Comparison of ENCODE assay signal across 24 mouse cellular contexts in genomic region chr8:86789576-86789975, GRCm38 (mm10). TPM values are rescaled to one million over a fixed set of nuclear protein-coding genes. Genes with fewer than 3 reads are reported as not detected.
DNase-seq lines count a peak whose midpoint lies in the region; ATAC-seq and TF ChIP-seq lines count a peak whose summit lies in the region.
"Had no signal": no experiment of that assay in that cellular context is flagged by ENCODE, and none has a peak within 500 bp of the region (broad histone marks: within the 10 kb centered on the region; RNA-seq: fewer than 3 reads in every experiment).

No protein-coding gene starts in this region.

- H3K36me3 ChIP-seq in intestine, embryonic 16.5 days (ENCODE audit: control insufficient read depth, insufficient read depth, low read length) = no peaks in the 10 kb centered on the region
- no peaks in the 10 kb centered on the region for H3K36me3 ChIP-seq in intestine, embryonic 15.5 days
- no peaks in the 10 kb centered on the region for H3K36me3 ChIP-seq in stomach, postnatal 0 days (ENCODE audit: control insufficient read depth, insufficient read depth, low read length)
- H3K36me3 ChIP-seq: forebrain, embryonic 10.5 days; G1E; hindbrain, embryonic 10.5 days; hindbrain, embryonic 13.5 days had no signal

- no peak overlapping the region for H3K9ac ChIP-seq in intestine, embryonic 16.5 days (ENCODE audit: low read depth, low read length)
- no peak overlapping the region for H3K9ac ChIP-seq in intestine, embryonic 15.5 days
- H3K9ac ChIP-seq in stomach, postnatal 0 days (ENCODE audit: low read length) = no peak overlapping the region
- H3K9ac ChIP-seq: forebrain, embryonic 13.5 days; hindbrain, embryonic 13.5 days had no signal

- peak; percentile 91 for TF ChIP-seq EP300 in stomach, postnatal 0 days (optimal IDR thresholded peaks at IDR 0.05)

- peak; percentile 34 for DNase-seq in naive thymus-derived CD4-positive, alpha-beta T cell, adult 2 months (ENCODE audit: low read depth)
- no peak for DNase-seq in stomach, postnatal 0 days (ENCODE audit: low spot score)
- DNase-seq in heart, postnatal 25 days (ENCODE audit: low spot score) = no peak
- DNase-seq in left cerebral cortex, adult 18-20 months (ENCODE audit: low spot score in 2 of 2) = no peak
- DNase-seq: adrenal gland, postnatal 10 days; cerebellum, adult 11-12 months; cerebellum, adult 9-10 months; cerebellum, postnatal 14 days; gastrocnemius, postnatal 10 days; gastrocnemius, postnatal 36 days; heart, adult 2 months; heart, postnatal 36 days had no signal

- ATAC-seq in intestine, embryonic 16.5 days = peak; percentile 48
- ATAC-seq in intestine, embryonic 15.5 days = no peak
- ATAC-seq in stomach, postnatal 0 days (ENCODE audit: low FRiP score, low TSS enrichment) = 0 out of 2 replicates have a peak, but pooled peaks have one; percentile 21
- ATAC-seq: forebrain, embryonic 13.5 days; forebrain, embryonic 16.5 days; hindbrain, embryonic 16.5 days; Patski had no signal

- no peak overlapping the region for H3K4me2 ChIP-seq in intestine, embryonic 16.5 days (ENCODE audit: low read depth, low read length)
- no peak overlapping the region for H3K4me2 ChIP-seq in intestine, embryonic 15.5 days (replicated peaks)
- H3K4me2 ChIP-seq in stomach, postnatal 0 days (replicated peaks; ENCODE audit: low read depth) = no peak overlapping the region
- H3K4me2 ChIP-seq: forebrain, embryonic 13.5 days; heart, embryonic 11.5 days; hindbrain, embryonic 13.5 days had no signal

- peaks cover 12% of the 10 kb centered on the region; the same call in 1 of the 2 replicates for H3K4me1 ChIP-seq in intestine, embryonic 16.5 days (ENCODE audit: control insufficient read depth, insufficient read depth, low read length)
- 0 out of 2 replicates have a peak, but pooled peaks cover 3% of the 10 kb centered on the region for H3K4me1 ChIP-seq in intestine, embryonic 15.5 days (replicated peaks)
- no peaks in the 10 kb centered on the region; the same call in 1 of the 2 replicates for H3K4me1 ChIP-seq in stomach, postnatal 0 days (replicated peaks; ENCODE audit: control insufficient read depth, insufficient read depth)
- H3K4me1 ChIP-seq: forebrain, embryonic 13.5 days had no signal

- no peak overlapping the region for H3K4me3 ChIP-seq in intestine, embryonic 16.5 days (ENCODE audit: low read length)
- H3K4me3 ChIP-seq in intestine, embryonic 15.5 days (replicated peaks) = no peak overlapping the region
- H3K4me3 ChIP-seq in stomach, postnatal 0 days (ENCODE audit: low read depth, low read length) = no peak overlapping the region
- H3K4me3 ChIP-seq: forebrain, embryonic 10.5 days; forebrain, embryonic 13.5 days; heart, adult 2 months; hindbrain, embryonic 10.5 days; hindbrain, embryonic 13.5 days had no signal

- H3K27me3 ChIP-seq in intestine, embryonic 16.5 days (replicated peaks; ENCODE audit: control insufficient read depth, insufficient read depth, low read length) = no peaks in the 10 kb centered on the region
- no peaks in the 10 kb centered on the region for H3K27me3 ChIP-seq in intestine, embryonic 15.5 days (replicated peaks)
- H3K27me3 ChIP-seq in stomach, postnatal 0 days (ENCODE audit: control insufficient read depth, insufficient read depth, low read length) = no peaks in the 10 kb centered on the region
- H3K27me3 ChIP-seq: CH12.LX; forebrain, embryonic 13.5 days; hindbrain, embryonic 13.5 days; Patski had no signal

- H3K9me3 ChIP-seq in intestine, embryonic 16.5 days (ENCODE audit: control insufficient read depth, low read length) = no peaks in the 10 kb centered on the region
- H3K9me3 ChIP-seq in intestine, embryonic 15.5 days = no peaks in the 10 kb centered on the region
- H3K9me3 ChIP-seq in stomach, postnatal 0 days (ENCODE audit: control insufficient read depth, low read length) = no peaks in the 10 kb centered on the region
- H3K9me3 ChIP-seq: forebrain, embryonic 10.5 days; forebrain, embryonic 13.5 days; G1E; hindbrain, embryonic 10.5 days; hindbrain, embryonic 13.5 days had no signal

- intact Hi-C loops in heart, postnatal 25 days (cut with DNase I) = loop anchor here (5.0 kb wide), 1 partner anchor 113 kb away; no protein-coding TSS in a partner anchor

- 86% methylated on average over 1 of the region's 1 CpGs for WGBS in intestine, embryonic 16.5 days
- WGBS in intestine, embryonic 15.5 days = 78% methylated on average over 1 of the region's 1 CpGs
- WGBS in stomach, postnatal 0 days = 54% methylated on average over 1 of the region's 1 CpGs

- no peak for TF ChIP-seq CTCF in stomach, postnatal 0 days (IDR thresholded peaks at IDR 0.05; ENCODE audit: low read depth)

- H3K27ac ChIP-seq in intestine, embryonic 16.5 days (ENCODE audit: low read length) = no peak overlapping the region
- H3K27ac ChIP-seq in intestine, embryonic 15.5 days = no peak overlapping the region
- H3K27ac ChIP-seq in stomach, postnatal 0 days (replicated peaks) = peak overlapping the region; percentile 80
- H3K27ac ChIP-seq: forebrain, embryonic 10.5 days; forebrain, embryonic 13.5 days; hindbrain, embryonic 10.5 days; hindbrain, embryonic 13.5 days had no signal

RNA-seq across cellular contexts. Expression of gene Siah1a, which starts 43.8 kb away (rescaled TPM):
- 16.3 and 21.7 TPM in 2 replicates for polyA plus RNA-seq in intestine, embryonic 16.5 days (2015; fragmentation: Nextera tagmentation; extraction: Ambion mirVana)
- polyA plus RNA-seq in intestine, embryonic 15.5 days (2015; fragmentation: Nextera tagmentation; extraction: Ambion mirVana) = 31.2 and 36.1 TPM in 2 replicates
- polyA plus RNA-seq in stomach, postnatal 0 days (2015; fragmentation: Nextera tagmentation; extraction: Ambion mirVana) = 36.3 and 41.0 TPM in 2 replicates
- total RNA-seq in heart, postnatal 25 days (2021) = 10 to 100 TPM; 14.9 to 15.6 TPM
- 10 to 100 TPM; 31.0 to 33.8 TPM for total RNA-seq in left cerebral cortex, adult 18-20 months (2021)

RNA-seq across cellular contexts. Expression of gene Gm10638, which starts 44.1 kb away (rescaled TPM):
- 0.91 and 2.1 TPM in 2 replicates for polyA plus RNA-seq in intestine, embryonic 16.5 days (2015; fragmentation: Nextera tagmentation; extraction: Ambion mirVana)
- 2.9 and 3.7 TPM in 2 replicates for polyA plus RNA-seq in intestine, embryonic 15.5 days (2015; fragmentation: Nextera tagmentation; extraction: Ambion mirVana)
- 6.9 and 8.5 TPM in 2 replicates for polyA plus RNA-seq in stomach, postnatal 0 days (2015; fragmentation: Nextera tagmentation; extraction: Ambion mirVana)
- total RNA-seq in heart, postnatal 25 days (2021) = 1 to 10 TPM; 2.1 to 3.0 TPM
- 1 to 10 TPM; 1.8 to 2.3 TPM for total RNA-seq in left cerebral cortex, adult 18-20 months (2021)
